Mouse (Mus musculus) adrenal gland, postnatal 25 days (tissue): ENCODE measurements around the gene Olfm3. TPM values are rescaled to one million over a fixed set of nuclear protein-coding genes. Genes with fewer than 3 reads are reported as not detected.

ENCODE experiments used
- DNase-seq: peaks from one replicate; pipeline ENCODE4 v3.0.0; 2021; ENCODE audit warnings: mixed read lengths
- total RNA-seq: library from RNA; stranded (reverse); gene quantifications from 2 replicates; pipeline ENCODE4 v1.2.3, GENCODE M21; 2021

Olfm3 gene
- total RNA-seq, 1 experiment from 2014 or later = 4.0 TPM

DNA sequence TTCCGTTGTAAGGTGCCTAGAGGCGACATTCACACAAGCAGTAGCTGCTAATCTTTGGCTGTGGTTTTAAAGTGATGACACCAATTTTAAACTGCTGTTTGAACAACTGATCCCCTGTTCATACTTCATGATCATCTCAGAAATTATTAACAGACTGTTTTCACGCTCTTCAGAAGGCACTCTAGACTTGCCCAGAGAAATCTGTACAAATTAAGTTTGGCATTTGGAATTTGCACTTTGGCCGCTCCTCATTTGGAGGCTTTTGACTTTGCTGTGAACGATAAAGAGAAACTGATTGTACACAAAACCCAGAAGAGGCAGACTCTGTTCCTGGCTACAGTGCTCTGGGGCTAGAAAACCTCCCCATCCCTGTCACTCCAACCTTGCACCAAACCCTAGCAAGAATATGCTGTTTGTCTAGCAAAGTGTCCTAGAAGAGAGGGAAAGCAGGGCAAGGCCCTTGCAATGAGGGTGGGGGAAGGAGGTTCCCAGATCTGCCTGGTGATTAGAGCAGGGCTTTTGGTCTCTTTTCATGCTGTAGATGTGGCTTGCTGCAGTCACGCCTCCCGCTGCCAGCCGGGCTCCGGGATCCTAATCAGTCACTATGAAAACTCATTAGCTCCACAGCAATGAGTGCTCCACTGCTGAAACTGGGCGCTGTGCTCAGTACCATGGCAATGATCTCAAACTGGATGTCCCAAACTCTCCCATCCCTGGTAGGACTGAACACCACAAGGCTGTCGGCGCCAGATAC, 176.7 kb downstream of the Olfm3 start:
- DNase-seq = no peak

- DNase-seq = no peak
Measured at GRCm38 (mm10) chr3:115081371-115081770, 177.5 kb downstream of the Olfm3 start.

DNA sequence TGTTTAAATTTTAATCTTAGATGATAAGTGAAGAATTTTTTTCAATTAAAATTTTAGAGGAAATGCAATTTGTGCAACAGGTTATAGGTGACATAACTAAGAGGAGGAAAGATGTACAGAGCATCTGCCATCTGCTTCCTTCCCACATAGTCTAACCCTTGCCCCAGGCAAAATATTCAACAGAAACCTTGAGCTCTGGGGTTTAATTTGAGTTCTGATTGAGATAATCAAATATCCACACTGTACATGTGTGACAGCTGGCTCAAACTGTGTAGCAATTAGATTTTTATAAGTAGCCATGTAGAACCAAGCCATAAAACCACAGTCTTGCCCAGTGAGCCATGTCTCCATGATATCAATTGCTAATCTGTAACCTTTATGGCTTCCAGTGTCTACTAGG, 179.1 kb downstream of the Olfm3 start:
- no peak for DNase-seq

DNA sequence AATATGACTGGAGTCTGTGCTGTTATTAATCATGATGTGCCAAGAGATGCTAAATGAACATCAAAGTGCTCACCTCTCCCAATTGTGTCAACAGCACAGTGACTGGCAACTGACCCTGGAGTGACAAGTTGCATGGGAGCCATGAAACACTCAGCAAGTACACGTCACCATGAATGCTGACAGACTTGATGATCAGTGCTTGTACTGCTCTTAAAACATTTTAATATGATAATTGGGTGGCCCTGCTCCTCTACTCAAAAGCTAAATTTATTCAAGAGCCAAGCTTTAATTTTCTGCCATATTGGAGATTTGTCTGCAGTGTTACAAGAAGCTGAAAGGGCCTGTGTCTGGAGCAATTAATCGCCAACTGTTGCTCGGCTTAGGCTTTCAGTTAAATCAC, 184.4 kb downstream of the Olfm3 start:
- DNase-seq = no peak

DNA sequence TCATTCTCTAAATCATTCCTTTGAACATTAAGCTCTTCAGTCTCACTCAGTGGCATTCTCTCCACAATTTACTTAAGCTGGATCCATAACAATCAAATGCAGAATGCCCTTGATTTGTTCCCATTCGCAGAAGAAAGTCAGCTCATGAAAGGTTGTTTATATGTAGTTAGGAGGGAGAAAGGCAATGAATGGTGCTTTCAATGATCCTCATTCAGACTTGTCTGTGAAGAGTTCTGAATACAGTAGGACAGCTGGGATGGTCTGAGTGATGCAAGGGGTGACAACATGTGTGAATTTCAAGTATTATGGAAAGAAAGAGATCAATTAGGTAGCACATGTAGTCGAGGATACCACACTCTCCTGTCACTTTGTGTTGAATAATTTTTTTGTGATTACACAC, 186.8 kb downstream of the Olfm3 start:
- no peak for DNase-seq

- no peak for DNase-seq
Measured at GRCm38 (mm10) chr3:115095496-115095895, 191.6 kb downstream of the Olfm3 start.

DNA sequence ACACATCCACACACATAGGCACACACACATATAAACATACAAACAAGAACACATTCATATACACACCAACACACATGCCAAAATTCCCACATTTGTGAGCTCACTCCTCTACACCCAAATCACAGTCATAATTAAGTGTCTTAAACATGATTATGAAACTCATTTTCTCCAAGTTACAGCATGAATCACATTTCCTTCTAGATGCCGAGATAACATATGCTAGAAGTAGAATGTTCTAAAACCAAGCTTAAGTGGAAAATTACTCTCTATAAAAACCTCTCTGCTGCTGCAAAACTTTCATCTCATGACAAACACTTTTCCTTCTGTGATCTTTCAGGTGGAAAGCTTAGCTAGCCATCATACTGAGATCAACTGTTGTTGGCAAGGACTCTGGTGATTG, 195.7 kb downstream of the Olfm3 start:
- DNase-seq = no peak

- no peak for DNase-seq
Measured at GRCm38 (mm10) chr3:115104155-115104801, 200.4 kb downstream of the Olfm3 start.

- no peak for DNase-seq
Measured at GRCm38 (mm10) chr3:115104802-115105493, 201.1 kb downstream of the Olfm3 start.

- no peak for DNase-seq
Measured at GRCm38 (mm10) chr3:115145722-115146121, 241.8 kb downstream of the Olfm3 start.

- DNase-seq = no peak
Measured at GRCm38 (mm10) chr3:115146244-115146643, 242.4 kb downstream of the Olfm3 start.

DNA sequence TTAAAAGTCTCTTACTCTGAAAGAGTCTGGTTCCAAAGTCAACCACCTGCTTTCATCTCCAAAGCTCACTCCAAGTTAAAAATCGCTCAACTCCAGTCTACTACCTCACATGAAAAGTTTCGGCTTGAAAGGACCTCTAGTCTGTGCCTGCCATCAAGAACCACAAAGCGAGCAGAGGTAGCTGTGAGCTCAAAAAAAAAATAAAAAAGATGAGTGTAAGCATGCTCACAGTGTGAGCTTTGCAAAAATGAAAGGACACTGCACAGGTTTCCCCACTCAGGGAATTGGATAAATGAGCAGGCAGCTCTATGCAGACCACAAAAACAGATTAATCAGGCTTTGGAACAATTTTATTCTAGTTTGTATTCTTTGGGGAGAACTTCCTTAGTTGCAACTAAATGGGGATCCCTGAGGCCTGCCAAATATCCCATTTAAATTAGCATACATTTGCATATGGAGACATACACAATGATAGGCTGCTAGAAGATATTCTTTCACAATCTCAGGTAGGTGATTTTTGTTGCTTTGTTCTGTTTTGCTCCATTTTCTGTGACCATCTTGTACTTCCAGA, 255.1 kb downstream of the Olfm3 start:
- no peak for DNase-seq

DNA sequence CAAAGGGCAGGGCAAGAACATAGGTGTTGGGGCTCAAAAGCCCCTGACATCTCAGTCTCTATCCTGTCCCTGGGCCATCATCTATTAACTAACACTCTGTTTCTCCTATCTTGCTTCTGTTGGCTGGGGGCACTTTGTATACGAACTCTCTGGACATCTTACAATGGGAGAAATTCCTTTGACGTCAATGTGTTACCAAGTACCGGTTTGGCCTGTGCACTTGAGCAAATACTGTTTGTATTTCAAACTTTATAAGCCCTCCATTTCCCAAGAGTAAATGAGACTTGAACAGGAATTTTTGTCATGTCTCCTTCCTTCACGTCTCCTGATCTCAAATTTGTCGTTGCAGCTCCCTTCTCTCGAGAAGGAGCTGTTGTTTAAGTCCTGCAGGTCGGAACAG, 270.7 kb downstream of the Olfm3 start:
- no peak for DNase-seq
